Mouse (Mus musculus) erythroblast, embryonic 14.5 days (primary cell): ENCODE data around the gene Numbl.

Source experiments
- GATA1 ChIP-seq: IDR thresholded peaks from 2 replicates; pipeline ENCODE4 v1.6.1; 2012; ENCODE audit warnings: low read length, inconsistent platforms, mixed read lengths
- TAL1 ChIP-seq: IDR thresholded peaks from 3 replicates; pipeline ENCODE4 v1.6.1; 2012; ENCODE audit warnings: low read length, inconsistent platforms, mixed read lengths

DNA sequence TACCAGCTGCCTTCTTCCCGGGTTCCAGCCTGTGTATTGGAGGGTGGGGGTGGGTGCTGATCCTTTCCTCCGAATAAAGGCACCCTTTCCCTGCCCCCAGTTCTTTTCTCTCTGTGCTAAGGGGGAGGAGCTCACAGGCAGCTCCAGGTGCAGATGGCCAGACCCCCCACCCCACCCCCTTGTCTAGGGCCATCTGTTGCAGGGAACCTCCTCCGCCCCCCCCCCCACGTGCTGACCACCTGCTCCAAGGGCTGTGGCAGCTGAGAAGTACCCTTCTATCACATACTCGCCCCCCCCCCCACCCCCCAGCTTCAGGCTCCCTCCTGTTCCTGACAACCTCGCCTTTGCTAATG lies 405 bp upstream of the Numbl start:
- TF ChIP-seq TAL1 (no peak), GATA1 (no peak)
